Mouse (Mus musculus) embryonic fibroblast, embryonic 13.5 days (primary cell): Measurements from ENCODE around the gene Gm20388.

Experiments used
- CTCF ChIP-seq: IDR thresholded peaks from 2 replicates; pipeline ENCODE4 v1.5.1; 2011; ENCODE audit warnings: mild to moderate bottlenecking, control low read depth, low read length, moderate library complexity, borderline replicate concordance; ENCODE audit not compliant: insufficient read depth
- POLR2A ChIP-seq: IDR thresholded peaks from 2 replicates; pipeline ENCODE4 v1.6.1; 2011; ENCODE audit warnings: low read depth, mild to moderate bottlenecking, control low read depth, low read length, moderate library complexity

- TF ChIP-seq POLR2A = no peak
- TF ChIP-seq CTCF = no peak
Observed at GRCm38 (mm10) chr8:120289698-120290181, 379.1 kb downstream of the Gm20388 start.
